Mouse (Mus musculus): ENCODE data around the gene Fahd1.

Gene Fahd1

GRCm38 (mm10) chr17:24841133-24841532 lies 9.0 kb downstream of the Fahd1 start:
- no peak for DNase-seq

- DNase-seq = no peak
These were observed 9.8 kb downstream of the Fahd1 start for GRCm38 (mm10) chr17:24840341-24840740.

GRCm38 (mm10) chr17:24839842-24840241 lies 10.3 kb downstream of the Fahd1 start, which contains the start of gene Hagh:
Gene Hagh, plus strand, starts transcription at chr17:24840143.
- no peak for DNase-seq

- DNase-seq = no peak
These were observed 28.5 kb downstream of the Fahd1 start for GRCm38 (mm10) chr17:24821351-24822280.

GRCm38 (mm10) chr17:24819469-24819868 lies 30.7 kb downstream of the Fahd1 start:
- DNase-seq = no peak

- no peak for DNase-seq
These were observed 32.0 kb downstream of the Fahd1 start for GRCm38 (mm10) chr17:24818172-24818571.

- no peak for DNase-seq
These were observed 32.7 kb downstream of the Fahd1 start for GRCm38 (mm10) chr17:24817503-24817902.

- DNase-seq = no peak
These were observed 34.9 kb downstream of the Fahd1 start for GRCm38 (mm10) chr17:24815256-24815655.

GRCm38 (mm10) chr17:24812215-24812614 lies 37.9 kb downstream of the Fahd1 start:
- no peak for DNase-seq

- DNase-seq = no peak
These were observed 39.0 kb downstream of the Fahd1 start for GRCm38 (mm10) chr17:24811211-24811610.

- peak; percentile 7 for DNase-seq
These were observed 45.9 kb downstream of the Fahd1 start, which contains the start of gene Meiob for GRCm38 (mm10) chr17:24803952-24804951. Gene Meiob, plus strand, starts transcription at chr17:24804289.

GRCm38 (mm10) chr17:24800524-24800923 lies 49.6 kb downstream of the Fahd1 start:
- DNase-seq = no peak

GRCm38 (mm10) chr17:24799476-24799875 lies 50.7 kb downstream of the Fahd1 start:
- DNase-seq = no peak

Data from cerebellum, adult 9-11 months (tissue).